Mouse (Mus musculus) liver, adult 2 months (tissue): ENCODE measurements at regions not wholly inside any gene's neighbourhood (a gene's known extent, or its start where the extent isn't known, plus 50 kb on each side); places are given as distances from the start of the nearest gene placed in this dataset.

Source experiments
- CTCF ChIP-seq: fragments of 200-500 bp; IDR thresholded peaks from 2 replicates; pipeline ENCODE4 v1.5.1; 2011; ENCODE audit warnings: low read depth, low read length, control low read depth
- POLR2A ChIP-seq: fragments of 200-500 bp; IDR thresholded peaks from 2 replicates; pipeline ENCODE4 v1.6.1; 2011; ENCODE audit warnings: low read length, control low read depth; ENCODE audit not compliant: insufficient read depth; ENCODE audit errors: extremely low read depth

GRCm38 (mm10) chr16:46616606-46617005 lies 118.3 kb upstream of the Nectin3 start:
- TF ChIP-seq CTCF, result no peak
- no peak for TF ChIP-seq POLR2A
